Mouse (Mus musculus) kidney, adult 2 months (tissue): Measurements from ENCODE around the gene Minos1. TPM values are rescaled to one million over a fixed set of nuclear protein-coding genes. Genes with fewer than 3 reads are reported as not detected.

Source experiments
- DNase-seq: peaks from one replicate; pipeline ENCODE4 v3.0.0; 2021
- H3K27ac ChIP-seq: fragments of 200-500 bp; 2 replicates; pipeline ENCODE4 v1.5.1; 2012; ENCODE audit warnings: low read depth, low read length, control low read depth, inconsistent platforms; ENCODE audit not compliant: insufficient read depth
- H3K27me3 ChIP-seq: fragments of 200-500 bp; replicated peaks from 2 replicates; pipeline ENCODE4 v1.6.1; 2012; ENCODE audit warnings: mild to moderate bottlenecking, moderate library complexity, low read length, inconsistent platforms; ENCODE audit not compliant: control insufficient read depth, insufficient read depth
- H3K36me3 ChIP-seq: fragments of 200-500 bp; 2 replicates; pipeline ENCODE4 v1.6.1; 2012; ENCODE audit warnings: mild to moderate bottlenecking, moderate library complexity, low read length, inconsistent platforms; ENCODE audit not compliant: control insufficient read depth, insufficient read depth
- H3K4me1 ChIP-seq: fragments of 200-500 bp; 2 replicates; pipeline ENCODE4 v1.6.1; 2011; ENCODE audit warnings: low read length; ENCODE audit not compliant: control insufficient read depth, insufficient read depth
- H3K4me3 ChIP-seq: fragments of 200-500 bp; 2 replicates; pipeline ENCODE4 v1.5.1; 2011; ENCODE audit warnings: mild to moderate bottlenecking, low read depth, low read length, control low read depth; ENCODE audit not compliant: insufficient read depth
- CTCF ChIP-seq: fragments of 200-500 bp; conservative IDR thresholded peaks from 2 replicates; pipeline ENCODE4 v1.5.1; 2011; ENCODE audit warnings: low read depth, mild to moderate bottlenecking, control low read depth, low read length, moderate library complexity, mixed read lengths; ENCODE audit not compliant: insufficient read depth, insufficient read length
- POLR2A ChIP-seq: fragments of 200-500 bp; IDR thresholded peaks from one replicate; pipeline ENCODE4 v1.6.1; 2011; ENCODE audit warnings: low read depth, low read length, control low read depth
- WGBS: fragments of 180-500 bp; shearing (Covaris S2); methylation state at CpG from one replicate; pipeline ENCODE4 v1.1.7; 2018; 5-methylcytosine and 5-hydroxymethylcytosine counted together
- polyA plus RNA-seq: library from polyadenylated mRNA; depleted of rRNA; stranded (reverse); fragments of >200 nt; gene quantifications from 2 replicates; pipeline ENCODE4 v1.2.3, GENCODE M21; 2012; rRNA removed

The Minos1 gene
- 100 and 157 TPM in 2 replicates for polyA plus RNA-seq

DNA sequence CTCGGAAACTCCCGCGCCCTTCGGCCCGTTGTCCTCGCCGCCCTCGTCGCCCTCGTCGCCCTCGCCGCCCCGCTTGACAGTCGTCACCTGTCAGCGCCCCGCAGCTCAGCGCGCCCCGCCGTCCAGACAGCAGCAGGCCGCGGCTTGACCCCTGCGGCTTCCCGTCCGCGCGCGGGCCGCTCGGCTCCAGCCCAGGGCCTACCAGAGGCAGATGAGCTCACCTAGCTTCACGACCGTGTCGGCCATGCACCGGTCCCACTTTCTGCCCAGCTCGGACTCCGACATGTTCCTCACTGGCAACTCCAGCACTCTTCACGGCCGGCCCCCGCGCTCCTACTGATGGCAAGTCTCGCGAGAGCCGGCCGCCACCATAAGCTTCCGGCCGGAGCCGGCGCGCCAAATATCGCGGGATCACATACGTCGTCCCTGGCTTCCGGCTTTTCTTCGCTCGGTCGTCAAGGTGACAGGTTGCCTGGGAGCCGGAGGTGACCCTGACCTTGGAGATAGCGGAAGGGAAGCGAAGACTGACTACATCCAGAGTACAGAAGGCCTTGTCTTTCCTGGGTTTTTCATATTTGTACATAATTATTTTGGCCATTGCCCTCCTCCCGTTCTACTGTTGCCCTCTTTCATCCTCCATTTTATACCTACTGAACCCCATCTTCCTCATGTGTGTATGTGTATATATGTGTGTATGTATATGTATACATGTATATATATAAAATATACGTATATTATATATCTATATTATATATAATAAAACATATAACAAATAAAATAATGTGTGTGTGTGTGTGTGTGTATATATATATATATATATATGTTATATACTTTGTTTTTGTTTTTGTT, at the start of gene Minos1:
TSS of gene Minos1 (minus strand) at position 413 of the 849 bp plus-strand sequence.
- Histone ChIP-seq H3K27ac (peak within 1 kb of the TSS; percentile 94), H3K36me3 (no peaks in the 10 kb centered on the region), H3K27me3 (no peaks in the 10 kb centered on the region), H3K4me1 (peaks cover 17% of the 10 kb centered on the region; the same call in 1 of the 2 replicates), H3K4me3 (peak within 1 kb of the TSS; percentile 98)
- DNase-seq: peak; percentile 99
- under 1% methylated on average over 63 of the region's 63 CpGs for WGBS
- TF ChIP-seq POLR2A: peak; percentile 60
- no peak for TF ChIP-seq CTCF

GRCm38 (mm10) chr4:139179731-139180625, 49.1 kb upstream of the Minos1 start:
- peaks cover 5% of the 10 kb centered on the region; the same call in 1 of the 2 replicates for H3K4me1 ChIP-seq
- WGBS: 75% methylated on average over 17 of the region's 17 CpGs
- H3K27me3 ChIP-seq: no peaks in the 10 kb centered on the region
- no peak overlapping the region for H3K4me3 ChIP-seq
- TF ChIP-seq CTCF (no peak), POLR2A (no peak)
- H3K27ac ChIP-seq: no peak overlapping the region
- no peaks in the 10 kb centered on the region for H3K36me3 ChIP-seq
- DNase-seq: no peak

DNA sequence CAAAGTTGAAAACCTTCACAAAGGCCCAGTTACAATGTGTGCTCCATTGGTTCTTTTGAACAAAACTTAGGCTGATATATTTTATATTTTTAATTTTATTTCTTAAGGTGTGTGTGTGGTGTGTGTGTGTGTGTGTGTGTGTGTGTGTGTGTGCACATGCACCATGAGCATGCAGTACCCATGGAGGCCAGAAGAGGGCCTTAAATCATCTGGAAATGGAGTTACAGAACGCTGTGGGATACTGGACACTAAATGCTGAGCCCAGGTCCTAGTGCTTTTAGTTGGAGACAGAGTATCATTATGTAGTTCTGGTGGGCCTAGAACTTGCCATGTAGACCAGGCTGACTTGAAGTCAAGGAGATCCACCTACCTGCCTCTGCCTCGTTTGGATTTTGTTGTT, 48.3 kb upstream of the Minos1 start:
- no peak for DNase-seq
- H3K27me3 ChIP-seq: no peaks in the 10 kb centered on the region
- H3K4me3 ChIP-seq: no peak overlapping the region
- 83% methylated on average over 2 of the region's 2 CpGs for WGBS
- peaks cover 10% of the 10 kb centered on the region; the same call in 1 of the 2 replicates for H3K4me1 ChIP-seq
- H3K36me3 ChIP-seq: no peaks in the 10 kb centered on the region
- TF ChIP-seq CTCF (no peak), POLR2A (no peak)
- H3K27ac ChIP-seq: no peak overlapping the region

GRCm38 (mm10) chr4:139178377-139178776, 47.5 kb upstream of the Minos1 start:
- DNase-seq: no peak

DNA sequence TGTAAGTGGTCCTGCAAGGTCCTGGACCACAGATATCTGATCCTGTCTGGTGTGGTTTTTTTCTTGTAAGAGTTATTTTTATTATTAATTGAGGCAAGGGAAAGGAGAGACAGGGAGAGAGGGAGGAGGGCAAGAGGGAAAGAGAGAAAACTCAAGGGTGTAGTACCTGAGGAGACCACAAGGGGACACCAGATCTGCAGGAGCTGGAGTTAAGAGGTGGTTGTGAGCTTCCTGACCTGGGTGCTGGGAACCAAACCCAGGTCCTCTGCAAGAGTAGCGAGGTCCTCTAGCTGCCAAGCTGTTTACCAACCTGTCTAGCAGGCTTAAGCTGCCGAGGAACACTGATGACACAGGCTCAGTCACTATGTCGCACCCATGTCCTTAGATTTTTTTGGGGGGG, 47.0 kb upstream of the Minos1 start:
- no peak for DNase-seq
- 98% methylated on average over 3 of the region's 3 CpGs for WGBS
- no peaks in the 10 kb centered on the region for H3K36me3 ChIP-seq
- H3K4me3 ChIP-seq: no peak overlapping the region
- H3K27me3 ChIP-seq: no peaks in the 10 kb centered on the region
- peaks cover 10% of the 10 kb centered on the region; the same call in 1 of the 2 replicates for H3K4me1 ChIP-seq
- H3K27ac ChIP-seq: no peak overlapping the region
- TF ChIP-seq POLR2A (no peak), CTCF (peak; percentile 32; the same call in 1 of the 2 replicates)

More at GRCm38 (mm10) chr4:139178377-139178776, 47.5 kb upstream of the Minos1 start:
- no peaks in the 10 kb centered on the region for H3K27me3 ChIP-seq
- H3K36me3 ChIP-seq: no peaks in the 10 kb centered on the region
- no peak overlapping the region for H3K4me3 ChIP-seq
- no peak overlapping the region for H3K27ac ChIP-seq
- TF ChIP-seq CTCF: no peak
- TF ChIP-seq POLR2A: no peak
- WGBS: 97% methylated on average over 11 of the region's 11 CpGs
- peaks cover 10% of the 10 kb centered on the region; the same call in 1 of the 2 replicates for H3K4me1 ChIP-seq

GRCm38 (mm10) chr4:139176023-139176422, 45.1 kb upstream of the Minos1 start:
- Histone ChIP-seq H3K4me1 (peaks cover 10% of the 10 kb centered on the region; the same call in 1 of the 2 replicates), H3K27me3 (no peaks in the 10 kb centered on the region), H3K27ac (peak overlapping the region; percentile 49), H3K4me3 (no peak overlapping the region), H3K36me3 (no peaks in the 10 kb centered on the region)
- DNase-seq: peak; percentile 67
- WGBS: 32% methylated on average over 6 of the region's 6 CpGs
- TF ChIP-seq CTCF: no peak
- TF ChIP-seq POLR2A: no peak
